Mouse (Mus musculus): ENCODE measurements at regions not wholly inside any gene's neighbourhood (a gene's known extent, or its start where the extent isn't known, plus 50 kb on each side); places are given as distances from the start of the nearest gene placed in this dataset.
A peak's percentile ranks its signal among the peaks of the same experiment; 100 is the strongest.

- DNase-seq (ENCODE audit: low spot score), result no peak
Measured at GRCm38 (mm10) chr9:61862071-61862480, 52.3 kb downstream of the Rplp1 start.

- DNase-seq (ENCODE audit: low spot score), result peak; percentile 86
Measured at GRCm38 (mm10) chr9:61860147-61860546, 54.2 kb downstream of the Rplp1 start.

- no peak for DNase-seq (ENCODE audit: low spot score)
Measured at GRCm38 (mm10) chr9:61859438-61859837, 54.9 kb downstream of the Rplp1 start.

- DNase-seq (ENCODE audit: low spot score), result no peak
Measured at GRCm38 (mm10) chr9:61857817-61858216, 56.5 kb downstream of the Rplp1 start.

GRCm38 (mm10) chr9:61856686-61857085 lies 57.7 kb downstream of the Rplp1 start:
- no peak for DNase-seq (ENCODE audit: low spot score)

- no peak for DNase-seq (ENCODE audit: low spot score)
Measured at GRCm38 (mm10) chr9:61855686-61856085, 58.7 kb downstream of the Rplp1 start.

- DNase-seq (ENCODE audit: low spot score), result no peak
Measured at GRCm38 (mm10) chr9:61853841-61854240, 60.5 kb downstream of the Rplp1 start.

- DNase-seq (ENCODE audit: low spot score), result no peak
Measured at GRCm38 (mm10) chr9:61851331-61851730, 63.0 kb downstream of the Rplp1 start.

- no peak for DNase-seq (ENCODE audit: low spot score)
Measured at GRCm38 (mm10) chr9:61848401-61848800, 65.9 kb downstream of the Rplp1 start.

- no peak for DNase-seq (ENCODE audit: low spot score)
Measured at GRCm38 (mm10) chr9:61847496-61847895, 66.8 kb downstream of the Rplp1 start.

GRCm38 (mm10) chr9:61844645-61845044 lies 69.7 kb downstream of the Rplp1 start:
- DNase-seq (ENCODE audit: low spot score), result no peak

GRCm38 (mm10) chr9:61844141-61844540 lies 70.2 kb downstream of the Rplp1 start:
- no peak for DNase-seq (ENCODE audit: low spot score)

- DNase-seq (ENCODE audit: low spot score), result no peak
Measured at GRCm38 (mm10) chr9:61843513-61843912, 70.8 kb downstream of the Rplp1 start.

GRCm38 (mm10) chr9:61842384-61842783 lies 72.0 kb downstream of the Rplp1 start:
- no peak for DNase-seq (ENCODE audit: low spot score)

- DNase-seq (ENCODE audit: low spot score), result no peak
Measured at GRCm38 (mm10) chr9:61841222-61841621, 73.1 kb downstream of the Rplp1 start.

GRCm38 (mm10) chr9:61840353-61840752 lies 74.0 kb downstream of the Rplp1 start:
- DNase-seq (ENCODE audit: low spot score), result no peak

GRCm38 (mm10) chr9:61833226-61833625 lies 81.1 kb downstream of the Rplp1 start:
- no peak for DNase-seq (ENCODE audit: low spot score)

GRCm38 (mm10) chr9:61830236-61830635 lies 84.1 kb downstream of the Rplp1 start:
- peak; percentile 25 for DNase-seq (ENCODE audit: low spot score)

GRCm38 (mm10) chr9:61829736-61830135 lies 84.6 kb downstream of the Rplp1 start:
- no peak for DNase-seq (ENCODE audit: low spot score)

GRCm38 (mm10) chr9:61829301-61829700 lies 85.0 kb downstream of the Rplp1 start:
- DNase-seq (ENCODE audit: low spot score), result no peak

- no peak for DNase-seq (ENCODE audit: low spot score)
Measured at GRCm38 (mm10) chr9:61827721-61828120, 86.6 kb downstream of the Rplp1 start.

GRCm38 (mm10) chr9:61827014-61827413 lies 87.3 kb downstream of the Rplp1 start:
- DNase-seq (ENCODE audit: low spot score), result no peak

- no peak for DNase-seq (ENCODE audit: low spot score)
Measured at GRCm38 (mm10) chr9:61826415-61826814, 87.9 kb downstream of the Rplp1 start.

- no peak for DNase-seq (ENCODE audit: low spot score)
Measured at GRCm38 (mm10) chr9:61825804-61826203, 88.5 kb downstream of the Rplp1 start.

- no peak for DNase-seq (ENCODE audit: low spot score)
Measured at GRCm38 (mm10) chr9:61819836-61820235, 94.5 kb downstream of the Rplp1 start.
